Mouse (Mus musculus) limb, embryonic 14.5 days (tissue): ENCODE data around the gene Cipc. TPM values are rescaled to one million over a fixed set of nuclear protein-coding genes. Genes with fewer than 3 reads are reported as not detected.

Experiments
- ATAC-seq: fragments of 200-750 bp; cut with Nextera tagmentation; 2 replicates; pipeline ENCODE4 v1.8.0; 2017; ENCODE audit warnings: low read depth, moderate number of reproducible peaks, moderate TSS enrichment; ENCODE audit not compliant: low FRiP score
- DNase-seq: peaks from one replicate; pipeline ENCODE4 v3.0.0-alpha.2; 2015; ENCODE audit warnings: low spot score
- H3K27ac ChIP-seq: fragments of 300-500 bp; sonication (generic); replicated peaks from 2 replicates; pipeline ENCODE4 v1.5.1; 2014; ENCODE audit warnings: low read depth, mild to moderate bottlenecking, low read length, moderate library complexity, mixed read lengths
- H3K27me3 ChIP-seq: fragments of 300-500 bp; sonication (generic); 2 replicates; pipeline ENCODE4 v1.6.1; 2014; ENCODE audit warnings: low read length, mixed read lengths; ENCODE audit not compliant: control insufficient read depth, insufficient read depth
- H3K36me3 ChIP-seq: fragments of 300-500 bp; sonication (generic); 2 replicates; pipeline ENCODE4 v1.6.1; 2014; ENCODE audit warnings: mild to moderate bottlenecking, low read length, moderate library complexity, mixed read lengths; ENCODE audit not compliant: control insufficient read depth, insufficient read depth
- H3K4me1 ChIP-seq: fragments of 300-500 bp; sonication (generic); 2 replicates; pipeline ENCODE4 v1.6.1; 2014; ENCODE audit warnings: antibody characterized with exemption, low read length, mixed read lengths; ENCODE audit not compliant: control insufficient read depth, insufficient read depth
- H3K4me2 ChIP-seq: fragments of 300-500 bp; sonication (generic); replicated peaks from 2 replicates; pipeline ENCODE4 v1.6.1; 2014; ENCODE audit warnings: low read depth, mild to moderate bottlenecking, low read length, moderate library complexity; ENCODE audit not compliant: severe bottlenecking
- H3K4me3 ChIP-seq: fragments of 300-500 bp; sonication (generic); replicated peaks from 2 replicates; pipeline ENCODE4 v1.5.1; 2014; ENCODE audit warnings: low read length
- H3K9ac ChIP-seq: fragments of 300-500 bp; sonication (generic); 2 replicates; pipeline ENCODE4 v1.6.1; 2014; ENCODE audit warnings: mild to moderate bottlenecking, low read depth, low read length, moderate library complexity; ENCODE audit not compliant: severe bottlenecking
- H3K9me3 ChIP-seq: fragments of 300-500 bp; sonication (generic); 2 replicates; pipeline ENCODE4 v1.6.1; 2016; ENCODE audit warnings: low read length; ENCODE audit not compliant: control insufficient read depth
- POLR2A ChIP-seq: fragments of 200-500 bp; IDR thresholded peaks from 2 replicates; pipeline ENCODE4 v1.8.0; 2012; ENCODE audit warnings: inconsistent platforms, mild to moderate bottlenecking, moderate library complexity, borderline replicate concordance; ENCODE audit not compliant: insufficient read depth, insufficient read length; ENCODE audit errors: extremely low read depth
- WGBS: fragments of 180-500 bp; shearing (Covaris S2); extraction: QIAGEN DNeasy Blood & Tissue Kit; methylation state at CpG from one replicate; pipeline ENCODE4 v1.1.7; 2014; 5-methylcytosine and 5-hydroxymethylcytosine counted together
- polyA plus RNA-seq, 2 experiments: library from polyadenylated mRNA; depleted of rRNA in 1 of 2; stranded (reverse) in 1 of 2; unstranded in 1 of 2; fragments of >200 nt; fragmentation: Nextera tagmentation in 1 of 2; extraction: Ambion mirVana in 1 of 2; gene quantifications; 2 replicates each; pipeline versions ENCODE4 v1.2.1 to v1.2.3; 2012 to 2014

Cipc gene
- polyA plus RNA-seq, 2 experiments = 20.0 to 31.3 TPM

- no peaks in the 10 kb centered on the region; the same call in 1 of the 2 replicates for H3K27me3 ChIP-seq
- no peak overlapping the region for H3K4me2 ChIP-seq
- TF ChIP-seq POLR2A = no peak
- peaks cover 24% of the 10 kb centered on the region for H3K4me1 ChIP-seq
- H3K9me3 ChIP-seq = no peaks in the 10 kb centered on the region
- H3K9ac ChIP-seq = no peak overlapping the region
- WGBS = 60% methylated on average over 6 of the region's 6 CpGs
- H3K36me3 ChIP-seq = no peaks in the 10 kb centered on the region
- no peak overlapping the region for H3K4me3 ChIP-seq
- ATAC-seq (no peak), DNase-seq (no peak)
- H3K27ac ChIP-seq = no peak overlapping the region
Measured at GRCm38 (mm10) chr12:86976511-86977168, 29.8 kb downstream of the Cipc start.

GRCm38 (mm10) chr12:86977833-86978232 lies 31.0 kb downstream of the Cipc start:
- DNase-seq = peak; percentile 52
- Histone ChIP-seq H3K9me3 (no peaks in the 10 kb centered on the region), H3K4me2 (no peak overlapping the region), H3K27ac (no peak overlapping the region), H3K36me3 (no peaks in the 10 kb centered on the region), H3K4me1 (peaks cover 23% of the 10 kb centered on the region), H3K27me3 (peaks cover 2% of the 10 kb centered on the region; the same call in 1 of the 2 replicates), H3K9ac (no peak overlapping the region), H3K4me3 (no peak overlapping the region)
- ATAC-seq = peak; percentile 48; the same call in 1 of the 2 replicates
- TF ChIP-seq POLR2A = no peak
- 13% methylated on average over 15 of the region's 15 CpGs for WGBS

- no peak for TF ChIP-seq POLR2A
- no peak overlapping the region for H3K9ac ChIP-seq
- H3K27ac ChIP-seq = no peak overlapping the region
- H3K4me3 ChIP-seq = no peak overlapping the region
- H3K9me3 ChIP-seq = no peaks in the 10 kb centered on the region
- H3K27me3 ChIP-seq = peaks cover 20% of the 10 kb centered on the region
- H3K4me2 ChIP-seq = no peak overlapping the region
- WGBS = 22% methylated on average over 9 of the region's 9 CpGs
- no peak for DNase-seq
- no peaks in the 10 kb centered on the region for H3K36me3 ChIP-seq
- no peak for ATAC-seq
- H3K4me1 ChIP-seq = 0 out of 2 replicates have a peak, but pooled peaks cover 5% of the 10 kb centered on the region
Measured at GRCm38 (mm10) chr12:86981180-86981579, 34.3 kb downstream of the Cipc start.

DNA sequence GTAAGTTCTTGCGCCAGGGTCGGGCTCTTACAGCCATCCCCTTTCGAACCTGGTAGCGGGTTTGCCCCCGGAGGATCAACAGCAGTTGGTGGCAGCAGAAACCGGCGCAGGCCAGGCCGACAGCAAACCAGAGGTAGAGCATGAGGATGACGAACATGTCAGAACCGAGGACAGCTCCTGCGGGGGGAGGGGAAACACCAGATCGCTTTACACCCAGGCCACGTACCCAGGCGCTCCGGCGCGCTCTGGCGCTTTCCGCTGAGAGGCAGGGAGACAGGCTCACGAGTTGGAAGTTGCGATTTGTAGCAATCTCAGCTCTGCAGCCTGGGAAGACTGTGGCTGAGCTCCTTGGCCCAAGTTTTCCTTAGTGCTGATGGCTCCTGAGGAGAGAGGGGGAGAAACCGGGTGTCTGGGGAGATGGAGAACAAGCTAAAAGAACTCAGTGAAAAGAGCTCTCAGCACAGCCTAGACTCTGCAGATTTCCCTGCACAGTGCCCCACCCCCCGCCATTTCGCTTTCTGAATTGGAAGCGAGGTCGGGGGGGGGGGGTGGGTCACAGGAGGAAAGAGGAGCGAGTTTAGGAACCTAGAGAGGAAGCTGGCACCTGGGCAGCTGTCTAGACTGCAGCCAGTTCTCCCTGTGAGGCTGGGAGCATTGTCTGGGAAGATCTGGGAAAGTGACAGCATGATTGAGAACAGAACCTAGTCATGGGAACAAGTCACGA lies 36.8 kb downstream of the Cipc start:
- Histone ChIP-seq H3K27ac (no peak overlapping the region), H3K4me3 (no peak overlapping the region), H3K4me1 (no peaks in the 10 kb centered on the region), H3K9ac (no peak overlapping the region), H3K9me3 (no peaks in the 10 kb centered on the region), H3K27me3 (peaks cover 39% of the 10 kb centered on the region), H3K36me3 (no peaks in the 10 kb centered on the region), H3K4me2 (no peak overlapping the region)
- 2% methylated on average over 28 of the region's 28 CpGs for WGBS
- DNase-seq (peak; percentile 87), ATAC-seq (peak; percentile 53; the same call in 1 of the 2 replicates)
- no peak for TF ChIP-seq POLR2A

- H3K36me3 ChIP-seq = no peaks in the 10 kb centered on the region
- WGBS = 8% methylated on average over 6 of the region's 6 CpGs
- no peak for TF ChIP-seq POLR2A
- no peak overlapping the region for H3K27ac ChIP-seq
- peaks cover 45% of the 10 kb centered on the region for H3K27me3 ChIP-seq
- H3K4me2 ChIP-seq = no peak overlapping the region
- no peak overlapping the region for H3K4me3 ChIP-seq
- no peaks in the 10 kb centered on the region for H3K9me3 ChIP-seq
- ATAC-seq (no peak), DNase-seq (peak; percentile 72)
- no peak overlapping the region for H3K9ac ChIP-seq
- H3K4me1 ChIP-seq = no peaks in the 10 kb centered on the region
Measured at GRCm38 (mm10) chr12:86984194-86984555, 37.3 kb downstream of the Cipc start.
